Mouse (Mus musculus): ENCODE data around the gene Slc25a15. TPM values are rescaled to one million over a fixed set of nuclear protein-coding genes. Genes with fewer than 3 reads are reported as not detected.

Gene Slc25a15
- polyA plus RNA-seq (2017; shearing (Covaris generic)): 9.4 TPM

DNA sequence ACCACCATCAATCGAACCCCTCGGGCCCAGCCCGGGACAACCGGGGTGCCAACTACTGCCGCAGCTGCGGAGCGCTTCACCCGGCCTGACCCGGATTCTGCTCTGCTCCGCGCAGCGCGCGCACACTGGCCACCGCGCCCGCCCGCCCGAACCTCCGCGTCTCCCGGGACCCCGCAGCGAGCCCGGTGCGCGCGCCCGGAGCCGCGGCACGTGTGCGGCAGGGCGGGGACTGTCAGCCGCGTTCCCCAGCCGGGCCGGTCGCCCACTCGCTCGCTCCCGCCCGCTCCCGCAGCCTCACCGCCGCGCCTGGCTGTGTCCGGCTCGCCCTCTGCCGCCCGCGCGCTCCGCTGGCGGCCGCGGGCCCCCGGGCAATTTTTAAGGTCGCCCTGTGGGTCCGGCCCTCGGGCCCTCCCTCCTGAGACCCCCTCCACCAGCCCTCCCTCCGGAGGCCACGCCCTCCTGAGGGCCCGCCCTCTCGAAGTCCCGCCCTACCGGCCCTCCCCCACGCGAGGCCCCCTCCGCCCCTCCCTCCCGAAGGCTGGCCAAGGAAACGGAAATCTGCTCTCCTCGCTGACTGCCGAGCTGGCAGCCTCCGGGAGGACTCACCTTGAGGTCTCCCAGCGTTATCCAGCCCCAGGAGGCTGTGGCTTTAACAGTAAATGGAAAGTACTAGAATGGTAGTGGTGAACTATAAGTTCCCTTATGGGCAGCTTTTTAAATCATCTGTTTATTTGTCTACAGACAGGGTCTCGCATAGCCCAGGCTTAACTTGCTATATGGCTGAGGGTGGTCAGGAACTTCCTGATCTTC lies at the start of gene Slc25a15:
TSS of gene Slc25a15 (minus strand) at position 456 of the 810 bp plus-strand sequence.

DNA sequence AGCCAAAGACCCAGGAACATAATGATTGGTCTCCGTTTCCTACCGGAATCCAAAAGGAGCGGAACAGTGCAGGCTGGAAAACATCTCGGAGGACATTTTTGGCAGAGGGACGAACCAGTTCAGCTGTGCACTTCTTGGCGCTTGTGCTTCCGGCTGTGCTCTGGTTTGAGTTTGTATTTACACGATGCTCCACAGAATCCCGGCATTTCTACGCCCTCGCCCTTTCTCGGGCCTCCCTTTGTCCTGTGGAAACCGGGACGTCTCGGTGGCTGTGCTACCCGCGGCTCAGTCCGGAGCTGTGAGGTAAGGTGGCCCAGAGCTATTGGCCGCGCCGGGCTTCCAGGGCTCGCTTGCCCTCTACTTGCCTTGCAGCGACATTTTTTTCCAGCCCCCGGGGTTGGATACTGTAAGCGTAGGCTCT lies 12.9 kb upstream of the Slc25a15 start, which contains the start of gene Mrps31:
TSS of gene Mrps31 (plus strand) at position 80 of the 421 bp plus-strand sequence.

Other genes with a start within 250 kb of the Slc25a15 start
- 4.6 TPM for gene Nek3, start 232.2 kb downstream of the Slc25a15 start, polyA plus RNA-seq (2017; shearing (Covaris generic))
- 2.2 TPM for gene Ckap2, start 212.8 kb downstream of the Slc25a15 start, polyA plus RNA-seq (2017; shearing (Covaris generic))
- gene Vps36, start 205.8 kb downstream of the Slc25a15 start, polyA plus RNA-seq (2017; shearing (Covaris generic)): 38.0 TPM
- 0.35 TPM for gene Thsd1, start 171.3 kb downstream of the Slc25a15 start, polyA plus RNA-seq (2017; shearing (Covaris generic))
- gene Tpte, start 115.2 kb downstream of the Slc25a15 start, polyA plus RNA-seq (2017; shearing (Covaris generic)): not detected
- gene Mrps31, start 12.8 kb upstream of the Slc25a15 start, polyA plus RNA-seq (2017; shearing (Covaris generic)): 31.1 TPM